Mouse (Mus musculus): ENCODE measurements at regions not wholly inside any gene's neighbourhood (a gene's known extent, or its start where the extent isn't known, plus 50 kb on each side); places are given as distances from the start of the nearest gene placed in this dataset.

DNA sequence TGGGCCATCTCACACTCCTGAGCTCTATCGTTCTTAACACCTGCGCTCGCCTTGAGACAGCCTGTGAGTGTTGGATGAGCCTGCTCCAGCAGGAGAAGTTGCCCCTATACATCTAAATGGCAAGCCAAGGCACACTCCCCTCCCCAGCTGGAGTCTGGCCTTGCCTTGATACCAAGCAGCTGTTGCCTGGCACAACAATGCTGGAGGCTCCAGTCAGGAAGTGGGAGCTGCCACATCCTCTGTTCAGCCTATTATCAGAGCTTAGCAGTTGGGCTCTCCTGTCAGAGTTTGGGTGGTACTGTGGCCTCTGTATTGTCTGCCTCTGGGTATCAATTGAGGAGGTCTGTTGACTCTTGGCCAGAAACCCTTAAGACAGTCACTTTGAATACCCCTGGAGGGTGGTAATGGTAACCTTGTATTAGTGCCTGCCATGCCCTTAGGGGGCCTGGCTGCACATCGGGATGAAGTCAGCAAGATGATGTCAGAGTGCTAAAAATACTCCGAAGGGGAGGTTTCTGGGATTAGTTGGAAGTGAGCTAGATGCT is 227.4 kb upstream of the Jarid2 start:
- TF ChIP-seq CTCF (IDR thresholded peaks at IDR 0.05; ENCODE audit: low read depth) (0 out of 2 replicates have a peak, but pooled peaks have one; percentile 2), EP300 (IDR thresholded peaks at IDR 0.05; ENCODE audit: low read depth) (peak; percentile 55; the same call in 1 of the 2 replicates)
